Mouse (Mus musculus): ENCODE measurements around the gene Ppil4.

- TF ChIP-seq CTCF (IDR thresholded peaks at IDR 0.05; ENCODE audit: low read depth) (no peak), EP300 (IDR thresholded peaks at IDR 0.05; ENCODE audit: low read depth) (no peak)
These were observed 47.1 kb downstream of the Ppil4 start for GRCm38 (mm10) chr10:7839551-7840352.

All from heart, postnatal 0 days (tissue).